Mouse (Mus musculus) midbrain, embryonic 11.5 days (tissue): ENCODE results near the gene Slc9a9. TPM values are rescaled to one million over a fixed set of nuclear protein-coding genes. Genes with fewer than 3 reads are reported as not detected.
A peak's percentile ranks its signal among the peaks of the same experiment; 100 is the strongest.

Experiments
- ATAC-seq: fragments of 200-750 bp; cut with Nextera tagmentation; 2 replicates; pipeline ENCODE4 v1.8.0; 2017; ENCODE audit warnings: moderate TSS enrichment, moderate library complexity; ENCODE audit not compliant: low FRiP score
- DNase-seq: peaks from one replicate; pipeline ENCODE4 v3.0.0; 2015; ENCODE audit warnings: low spot score; ENCODE audit errors: missing footprints
- H3K27ac ChIP-seq: fragments of 300-500 bp; sonication (generic); 2 replicates; pipeline ENCODE4 v1.5.1; 2014; ENCODE audit warnings: low read depth, low read length
- H3K27me3 ChIP-seq: fragments of 300-500 bp; sonication (generic); 2 replicates; pipeline ENCODE4 v1.6.1; 2014; ENCODE audit warnings: mild to moderate bottlenecking, low read length, moderate library complexity, mixed read lengths; ENCODE audit not compliant: control insufficient read depth, insufficient read depth
- H3K36me3 ChIP-seq: fragments of 300-500 bp; sonication (generic); 2 replicates; pipeline ENCODE4 v1.6.1; 2014; ENCODE audit warnings: mild to moderate bottlenecking, low read length, moderate library complexity, mixed read lengths; ENCODE audit not compliant: control insufficient read depth, insufficient read depth
- H3K4me1 ChIP-seq: fragments of 300-500 bp; sonication (generic); 2 replicates; pipeline ENCODE4 v1.6.1; 2014; ENCODE audit warnings: low read length; ENCODE audit not compliant: control insufficient read depth, insufficient read depth
- H3K4me2 ChIP-seq: fragments of 300-500 bp; sonication (generic); 2 replicates; pipeline ENCODE4 v1.6.1; 2014; ENCODE audit warnings: mild to moderate bottlenecking, moderate library complexity
- H3K4me3 ChIP-seq: fragments of 300-500 bp; sonication (generic); 2 replicates; pipeline ENCODE4 v1.5.1; 2014; ENCODE audit warnings: low read depth, low read length
- H3K9ac ChIP-seq: fragments of 300-500 bp; sonication (generic); 2 replicates; pipeline ENCODE4 v1.6.1; 2014; ENCODE audit warnings: low read length
- H3K9me3 ChIP-seq: fragments of 300-500 bp; sonication (generic); 2 replicates; pipeline ENCODE4 v1.6.1; 2016; ENCODE audit warnings: low read length; ENCODE audit not compliant: control insufficient read depth
- WGBS: fragments of 180-500 bp; shearing (Covaris S2); extraction: QIAGEN DNeasy Blood & Tissue Kit; methylation state at CpG from one replicate; pipeline ENCODE4 v1.1.7; 2014; 5-methylcytosine and 5-hydroxymethylcytosine counted together
- polyA plus RNA-seq: library from polyadenylated mRNA; unstranded; fragments of >200 nt; fragmentation: Nextera tagmentation; extraction: Ambion mirVana; gene quantifications from 2 replicates; pipeline ENCODE4 v1.2.1, GENCODE M21; 2014

Slc9a9 gene
- polyA plus RNA-seq, 1 experiment from 2014 or later = 3.3 TPM

- ATAC-seq = no peak
- no peak for DNase-seq
These were observed 81.4 kb downstream of the Slc9a9 start for GRCm38 (mm10) chr9:94750935-94751637.

GRCm38 (mm10) chr9:94751638-94752021 is 81.9 kb downstream of the Slc9a9 start:
- H3K4me3 ChIP-seq = no peak overlapping the region
- H3K9ac ChIP-seq = no peak overlapping the region
- H3K27ac ChIP-seq = no peak overlapping the region
- no peak; the same call in 1 of the 2 replicates for ATAC-seq
- 73% methylated on average over 10 of the region's 10 CpGs for WGBS
- DNase-seq = no peak
- H3K4me1 ChIP-seq = peaks cover 3% of the 10 kb centered on the region; the same call in 1 of the 2 replicates
- no peaks in the 10 kb centered on the region for H3K27me3 ChIP-seq
- H3K4me2 ChIP-seq = no peak overlapping the region
- H3K9me3 ChIP-seq = no peaks in the 10 kb centered on the region
- no peaks in the 10 kb centered on the region for H3K36me3 ChIP-seq

More at GRCm38 (mm10) chr9:94750935-94751637, 81.4 kb downstream of the Slc9a9 start:
- 69% methylated on average over 19 of the region's 19 CpGs for WGBS
- Histone ChIP-seq H3K27me3 (no peaks in the 10 kb centered on the region), H3K36me3 (no peaks in the 10 kb centered on the region), H3K4me3 (no peak overlapping the region), H3K4me2 (no peak overlapping the region), H3K9ac (no peak overlapping the region), H3K9me3 (no peaks in the 10 kb centered on the region), H3K27ac (no peak overlapping the region), H3K4me1 (peaks cover 3% of the 10 kb centered on the region; the same call in 1 of the 2 replicates)

GRCm38 (mm10) chr9:94752121-94752520 is 82.4 kb downstream of the Slc9a9 start:
- H3K27ac ChIP-seq = no peak overlapping the region
- no peak overlapping the region for H3K9ac ChIP-seq
- H3K36me3 ChIP-seq = no peaks in the 10 kb centered on the region
- 97% methylated on average over 3 of the region's 3 CpGs for WGBS
- H3K4me1 ChIP-seq = peaks cover 3% of the 10 kb centered on the region; the same call in 1 of the 2 replicates
- H3K4me3 ChIP-seq = no peak overlapping the region
- no peak overlapping the region for H3K4me2 ChIP-seq
- no peak for DNase-seq
- no peaks in the 10 kb centered on the region for H3K27me3 ChIP-seq
- ATAC-seq = no peak
- no peaks in the 10 kb centered on the region for H3K9me3 ChIP-seq

DNA sequence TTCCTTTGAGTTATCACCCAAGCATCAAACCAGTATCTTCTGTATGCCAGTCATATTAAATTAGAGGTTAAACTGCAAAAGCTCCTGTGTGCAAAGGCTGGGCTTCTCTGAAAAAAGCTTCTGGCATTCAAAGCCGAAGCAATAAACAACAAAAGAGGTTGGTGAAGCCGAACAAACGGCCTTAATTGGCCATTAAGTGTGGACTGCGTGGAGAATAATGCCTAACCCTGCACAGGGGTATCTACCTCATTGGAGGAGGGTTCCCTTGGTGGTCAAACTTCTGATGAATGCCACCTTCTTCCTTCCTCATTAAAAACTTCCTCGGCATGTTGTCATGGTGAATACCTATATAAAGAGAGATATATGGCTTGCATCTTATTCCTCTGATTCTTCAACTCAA is 90.2 kb downstream of the Slc9a9 start:
- WGBS = 33% methylated on average over 5 of the region's 5 CpGs
- DNase-seq (no peak), ATAC-seq (no peak)
- 0 out of 2 replicates have a peak, but pooled peaks cover 2% of the 10 kb centered on the region for H3K4me1 ChIP-seq
- H3K4me2 ChIP-seq = no peak overlapping the region
- no peaks in the 10 kb centered on the region for H3K9me3 ChIP-seq
- no peak overlapping the region for H3K27ac ChIP-seq
- no peaks in the 10 kb centered on the region for H3K27me3 ChIP-seq
- H3K9ac ChIP-seq = no peak overlapping the region
- no peaks in the 10 kb centered on the region for H3K36me3 ChIP-seq
- H3K4me3 ChIP-seq = no peak overlapping the region

DNA sequence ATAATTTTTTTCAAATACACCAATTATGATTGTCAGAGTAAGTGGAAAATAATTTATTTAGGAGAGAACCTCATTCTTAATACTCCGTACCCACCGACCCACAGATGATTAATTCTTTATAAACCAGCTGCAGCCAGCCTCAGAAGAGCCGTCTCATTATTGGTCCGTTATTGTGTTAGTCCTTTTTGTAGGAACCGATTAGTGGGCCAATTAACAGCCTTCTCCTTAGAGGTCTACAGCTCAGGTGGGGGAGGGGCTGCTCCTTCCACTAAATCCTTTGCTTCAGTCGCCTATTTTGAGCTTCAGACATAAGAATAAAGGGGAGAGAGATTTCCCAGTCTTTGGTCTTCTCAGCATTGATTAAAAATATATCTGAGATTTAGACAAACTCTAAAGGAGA is 98.4 kb downstream of the Slc9a9 start:
- ATAC-seq = peak; percentile 69

DNA sequence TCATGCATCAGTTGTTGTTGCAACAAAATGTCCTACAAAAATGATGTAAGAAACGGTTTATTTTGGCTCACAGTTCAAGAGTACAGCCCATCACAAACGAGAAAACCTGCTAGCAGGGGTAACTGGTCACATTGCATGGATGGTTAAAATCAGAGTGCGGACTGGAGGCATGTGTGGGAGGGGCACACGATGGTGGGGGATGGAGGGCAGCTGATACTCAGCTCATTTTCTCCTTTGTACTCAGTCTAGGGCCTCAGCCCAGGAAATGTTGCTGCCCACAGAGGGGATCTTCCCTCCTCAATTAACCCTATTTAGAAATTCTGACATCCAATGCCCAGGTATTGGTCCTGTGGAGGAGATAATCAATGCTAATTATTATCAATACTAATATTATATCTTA is 98.8 kb downstream of the Slc9a9 start:
- Histone ChIP-seq H3K4me2 (no peak overlapping the region), H3K9ac (no peak overlapping the region), H3K36me3 (no peaks in the 10 kb centered on the region), H3K4me1 (no peaks in the 10 kb centered on the region), H3K27ac (no peak overlapping the region), H3K9me3 (no peaks in the 10 kb centered on the region), H3K4me3 (no peak overlapping the region), H3K27me3 (no peaks in the 10 kb centered on the region)
- 82% methylated on average over 4 of the region's 4 CpGs for WGBS
- ATAC-seq (peak; percentile 58; the same call in 1 of the 2 replicates), DNase-seq (no peak)

More for the DNA sequence above, 98.4 kb downstream of the Slc9a9 start:
- Histone ChIP-seq H3K4me2 (no peak overlapping the region), H3K9me3 (no peaks in the 10 kb centered on the region), H3K36me3 (no peaks in the 10 kb centered on the region), H3K27ac (no peak overlapping the region), H3K9ac (no peak overlapping the region), H3K4me3 (no peak overlapping the region), H3K4me1 (no peaks in the 10 kb centered on the region), H3K27me3 (no peaks in the 10 kb centered on the region)
- no peak for DNase-seq
- 60% methylated on average over 6 of the region's 6 CpGs for WGBS

DNA sequence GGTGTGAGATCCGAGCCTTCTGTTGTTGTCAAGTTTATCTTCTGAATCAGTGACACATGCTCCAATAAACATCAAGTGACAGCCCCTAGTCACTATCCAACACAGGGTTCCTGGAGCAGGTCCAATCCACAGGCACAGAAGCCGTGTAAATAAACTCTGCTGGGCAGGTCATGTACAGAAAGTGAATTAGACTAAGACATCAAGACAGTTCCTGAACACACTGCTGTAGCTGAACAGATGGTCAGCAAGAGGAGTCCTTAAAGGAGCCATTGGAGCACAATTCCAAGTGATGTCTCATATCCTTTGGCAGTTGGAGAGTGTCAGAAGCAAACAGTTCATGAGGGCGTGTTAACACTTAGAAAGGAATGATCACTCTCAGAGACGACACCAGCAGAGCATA is 103.6 kb downstream of the Slc9a9 start:
- 82% methylated on average over 4 of the region's 4 CpGs for WGBS
- no peak overlapping the region for H3K9ac ChIP-seq

DNA sequence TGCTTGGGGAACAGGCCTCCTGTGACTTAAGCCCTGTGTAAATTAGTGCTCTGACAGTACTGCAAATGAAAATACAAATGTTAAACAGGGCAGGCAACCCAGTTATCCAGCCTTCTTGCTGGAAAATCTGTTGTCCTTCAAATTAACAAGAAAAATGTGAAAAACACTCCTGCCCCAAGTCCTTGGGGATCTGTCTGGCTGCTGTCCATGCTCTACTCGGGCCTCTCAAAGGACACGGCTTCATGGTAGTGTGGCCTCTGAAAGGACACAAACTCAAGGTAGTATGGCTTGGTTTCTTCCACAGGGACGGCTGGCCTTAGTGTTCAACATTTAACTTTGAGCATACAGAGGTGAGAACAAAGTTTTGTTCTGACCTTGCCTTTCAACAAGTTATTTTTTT is 118.6 kb downstream of the Slc9a9 start:
- H3K9ac ChIP-seq = no peak overlapping the region
- no peak overlapping the region for H3K27ac ChIP-seq
- H3K9me3 ChIP-seq = no peaks in the 10 kb centered on the region
- H3K4me3 ChIP-seq = no peak overlapping the region
- no peaks in the 10 kb centered on the region for H3K27me3 ChIP-seq
- no peaks in the 10 kb centered on the region for H3K4me1 ChIP-seq
- no peak for DNase-seq
- ATAC-seq = no peak
- no peaks in the 10 kb centered on the region for H3K36me3 ChIP-seq
- 96% methylated on average over 3 of the region's 3 CpGs for WGBS
- H3K4me2 ChIP-seq = no peak overlapping the region

More for the DNA sequence above, 103.6 kb downstream of the Slc9a9 start:
- Histone ChIP-seq H3K9me3 (no peaks in the 10 kb centered on the region), H3K4me1 (no peaks in the 10 kb centered on the region), H3K36me3 (no peaks in the 10 kb centered on the region), H3K4me3 (no peak overlapping the region), H3K27ac (no peak overlapping the region), H3K27me3 (no peaks in the 10 kb centered on the region), H3K4me2 (no peak overlapping the region)
- ATAC-seq (no peak), DNase-seq (no peak)

- no peak for DNase-seq
- no peaks in the 10 kb centered on the region for H3K27me3 ChIP-seq
- H3K4me3 ChIP-seq = no peak overlapping the region
- no peak overlapping the region for H3K27ac ChIP-seq
- H3K4me1 ChIP-seq = no peaks in the 10 kb centered on the region
- 90% methylated on average over 2 of the region's 2 CpGs for WGBS
- H3K4me2 ChIP-seq = no peak overlapping the region
- H3K36me3 ChIP-seq = no peaks in the 10 kb centered on the region
- no peak for ATAC-seq
- H3K9ac ChIP-seq = no peak overlapping the region
- H3K9me3 ChIP-seq = no peaks in the 10 kb centered on the region
These were observed 121.3 kb downstream of the Slc9a9 start for GRCm38 (mm10) chr9:94790966-94791365.
